Mouse (Mus musculus): ENCODE data around the gene Cd55b.

DNA sequence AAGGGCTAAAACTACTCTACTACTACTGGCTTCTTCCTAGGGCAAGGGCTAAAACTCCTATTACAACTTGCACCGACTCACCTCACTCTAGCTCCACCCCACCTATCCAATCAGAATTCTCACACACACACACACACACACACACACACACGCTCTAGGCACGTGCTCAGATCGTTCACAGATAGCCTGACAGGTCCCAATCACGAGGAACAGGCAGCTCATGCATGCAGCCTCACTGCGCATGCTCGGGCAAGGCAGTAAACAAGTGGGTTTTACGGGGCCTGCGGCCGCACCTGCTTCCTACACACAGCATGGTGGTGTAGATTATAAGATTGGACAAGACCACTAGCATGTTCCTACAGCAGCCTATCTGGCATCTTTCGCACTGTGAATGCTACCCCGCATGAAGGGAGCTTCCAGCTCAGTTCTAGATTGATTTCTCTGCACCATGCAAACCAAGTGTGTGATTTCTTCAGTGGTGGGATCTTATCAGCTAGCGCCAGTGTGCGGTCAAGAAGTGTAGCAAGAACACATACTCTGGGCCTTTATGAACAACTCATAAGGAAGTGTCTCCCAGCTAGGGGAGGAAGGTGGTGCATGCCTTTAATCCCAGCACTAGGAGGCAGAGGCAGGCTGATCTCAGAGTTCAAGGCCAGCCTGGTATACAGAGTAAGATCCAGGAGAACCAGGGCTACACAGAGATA is 44.9 kb downstream of the Cd55b start:
- TF ChIP-seq CTCF (IDR thresholded peaks at IDR 0.05 in 2 of 3, conservative IDR thresholded peaks at IDR 0.05 in 1 of 3; ENCODE audit: control insufficient read depth in 1 of 3, insufficient read depth in 1 of 3, low read depth in 2 of 3, low read length in 3 of 3, poor library complexity in 1 of 3, severe bottlenecking in 1 of 3) (no peak; a peak in 1 of 6 replicates), MAX (IDR thresholded peaks at IDR 0.05; ENCODE audit: low read length) (peak; percentile 37; the same call in 1 of the 2 replicates), POLR2A (IDR thresholded peaks at IDR 0.05; ENCODE audit: control insufficient read depth in 1 of 2, insufficient read depth in 1 of 2, low read depth in 1 of 2, low read length in 2 of 2, poor library complexity in 1 of 2) (no peak), TCF12 (IDR thresholded peaks at IDR 0.05; ENCODE audit: low read depth, low read length) (peak; percentile 34; the same call in 1 of the 2 replicates), USF2 (IDR thresholded peaks at IDR 0.05; ENCODE audit: borderline replicate concordance in 1 of 2, insufficient read depth in 1 of 2, low read depth in 1 of 2, low read length in 2 of 2) (no peak), JUND (IDR thresholded peaks at IDR 0.05; ENCODE audit: low read depth, low read length) (no peak), ZNF384 (IDR thresholded peaks at IDR 0.05; ENCODE audit: low read depth, low read length) (no peak), MAZ (IDR thresholded peaks at IDR 0.05; ENCODE audit: low read depth, low read length) (no peak)

All from MEL (cell line).